Mouse (Mus musculus) erythroblast, embryonic 14.5 days (primary cell): ENCODE data around the gene Ackr3.

Experiments
- GATA1 ChIP-seq: IDR thresholded peaks from 2 replicates; pipeline ENCODE4 v1.6.1; 2012; ENCODE audit warnings: low read length, inconsistent platforms, mixed read lengths
- TAL1 ChIP-seq: IDR thresholded peaks from 3 replicates; pipeline ENCODE4 v1.6.1; 2012; ENCODE audit warnings: low read length, inconsistent platforms, mixed read lengths

- TF ChIP-seq GATA1, result no peak
- TF ChIP-seq TAL1, result no peak
These were observed 27.6 kb upstream of the Ackr3 start for GRCm38 (mm10) chr1:90176223-90176622.
